Mouse (Mus musculus) kidney, adult 8-10 months (tissue): ENCODE data around the gene Herc1.

Experiments
- DNase-seq, 2 experiments: peaks; one replicate each; pipeline ENCODE4 v3.0.0; 2022

Herc1 gene

DNA sequence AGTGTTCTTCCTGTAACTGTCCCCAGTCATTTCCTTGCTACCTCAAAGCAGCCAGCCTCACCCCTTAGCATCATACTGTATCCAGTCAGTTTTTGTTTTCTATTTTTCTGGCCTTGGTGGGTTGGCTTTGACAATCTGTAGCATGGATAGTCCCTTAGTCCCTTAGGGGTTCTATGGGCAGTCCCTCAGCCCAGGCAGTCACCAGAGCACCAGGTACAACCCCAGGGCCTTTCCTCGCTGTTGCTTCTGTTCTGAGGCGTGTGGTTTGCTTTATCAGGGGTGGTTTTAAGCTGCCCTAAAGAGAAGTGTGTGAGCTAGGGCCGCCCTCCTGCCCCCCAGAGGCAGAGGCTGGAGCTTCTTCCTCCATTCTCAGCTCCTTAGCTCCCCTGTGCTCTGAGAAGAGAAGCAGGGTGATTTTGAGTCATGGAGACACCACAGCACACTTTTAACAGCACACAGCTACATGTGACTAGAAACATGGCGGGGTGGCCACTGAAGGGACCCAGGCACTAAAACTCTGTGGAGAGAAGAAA, 153.7 kb downstream of the Herc1 start:
- no peak for DNase-seq

DNA sequence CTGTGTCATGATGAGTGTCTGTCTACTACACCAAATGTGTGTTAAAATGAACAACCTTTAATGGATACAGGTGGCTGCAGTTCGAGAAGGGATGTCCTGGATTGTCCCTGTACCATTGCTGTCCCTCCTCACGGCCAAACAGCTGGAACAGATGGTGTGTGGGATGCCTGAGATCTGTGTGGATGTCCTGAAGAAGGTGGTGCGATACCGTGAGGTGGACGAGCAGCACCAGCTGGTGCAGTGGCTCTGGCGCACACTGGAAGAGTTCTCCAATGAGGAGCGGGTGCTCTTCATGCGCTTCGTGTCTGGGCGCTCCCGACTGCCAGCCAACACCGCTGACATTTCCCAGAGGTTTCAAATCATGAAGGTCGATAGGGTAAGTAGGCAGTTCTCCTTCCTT, 154.3 kb downstream of the Herc1 start:
- DNase-seq: no peak

DNA sequence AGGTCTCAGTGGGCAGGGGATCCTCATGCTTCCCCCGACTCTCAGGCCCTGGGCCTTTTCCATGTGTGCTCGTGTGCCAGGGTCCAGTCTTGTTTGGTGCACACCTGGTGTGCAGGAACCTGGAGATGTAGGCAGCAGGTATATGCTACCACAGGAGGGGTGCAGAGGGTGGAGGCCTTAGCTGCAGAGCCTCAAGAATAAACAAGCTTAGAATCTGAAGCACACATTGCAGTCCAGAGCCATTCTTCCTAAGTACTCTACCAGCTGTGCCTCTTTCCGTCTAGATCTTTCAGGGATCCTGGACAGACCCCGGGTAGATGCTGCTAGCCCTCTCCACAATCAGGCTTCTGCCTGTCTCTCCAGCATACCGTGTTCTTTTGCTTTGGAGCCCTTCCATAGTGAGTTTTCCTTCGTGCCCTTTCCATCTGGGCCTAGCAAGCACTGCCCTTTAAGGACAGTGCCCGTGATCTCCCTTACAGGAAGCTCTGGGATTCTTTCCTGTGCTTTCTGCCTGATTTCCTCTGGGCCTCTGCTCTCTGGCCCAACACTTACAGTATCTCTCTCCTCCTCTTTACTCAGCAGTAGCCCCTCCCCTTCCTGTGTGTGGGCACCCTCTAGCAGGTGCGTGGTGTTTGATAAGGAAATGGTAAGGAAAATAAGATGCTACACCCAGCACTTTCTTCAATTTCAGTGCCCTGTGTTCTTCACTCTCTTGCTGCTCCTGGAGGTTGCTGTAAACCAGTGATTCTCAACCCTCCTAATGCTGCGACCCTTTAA, 155.1 kb downstream of the Herc1 start:
- no peak for DNase-seq

DNA sequence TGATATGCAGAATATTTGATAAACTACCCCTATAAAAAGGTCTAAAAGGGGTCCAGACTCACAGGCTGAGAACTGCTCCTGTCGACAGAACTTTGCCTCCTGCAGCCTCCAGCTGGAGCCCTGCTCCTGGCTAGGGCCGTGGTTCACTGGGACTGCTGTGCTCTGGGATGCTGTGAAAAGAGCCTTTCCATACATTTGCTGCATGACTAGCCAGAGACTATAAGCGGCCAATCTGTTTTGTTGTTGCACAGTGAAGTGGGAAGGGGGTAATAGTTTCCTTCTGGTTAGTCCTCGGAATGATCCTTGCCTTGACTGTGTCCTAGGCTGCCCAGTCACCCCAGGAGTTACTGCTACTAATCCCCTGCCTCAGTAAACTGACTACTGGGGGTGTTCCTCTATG, 155.8 kb downstream of the Herc1 start:
- no peak for DNase-seq

DNA sequence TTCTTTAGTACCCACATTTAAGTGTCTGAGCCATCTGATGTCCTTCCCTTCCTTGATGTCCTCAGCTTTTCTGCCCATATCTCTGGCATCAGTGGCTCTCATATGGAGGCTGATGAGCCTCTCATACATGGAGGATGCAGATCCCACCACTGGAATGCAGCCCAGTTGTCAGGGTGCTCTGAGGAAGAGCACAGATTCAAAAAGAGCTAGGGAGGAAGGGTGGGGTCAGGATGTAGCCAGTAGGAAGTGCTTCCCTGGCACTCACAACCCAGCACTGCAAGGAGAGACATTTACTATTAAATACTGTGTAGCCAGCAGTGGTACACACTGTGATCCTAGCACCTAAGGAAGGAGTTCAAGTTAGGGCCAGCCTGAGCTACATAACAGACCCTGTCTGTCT, 156.2 kb downstream of the Herc1 start:
- no peak for DNase-seq

DNA sequence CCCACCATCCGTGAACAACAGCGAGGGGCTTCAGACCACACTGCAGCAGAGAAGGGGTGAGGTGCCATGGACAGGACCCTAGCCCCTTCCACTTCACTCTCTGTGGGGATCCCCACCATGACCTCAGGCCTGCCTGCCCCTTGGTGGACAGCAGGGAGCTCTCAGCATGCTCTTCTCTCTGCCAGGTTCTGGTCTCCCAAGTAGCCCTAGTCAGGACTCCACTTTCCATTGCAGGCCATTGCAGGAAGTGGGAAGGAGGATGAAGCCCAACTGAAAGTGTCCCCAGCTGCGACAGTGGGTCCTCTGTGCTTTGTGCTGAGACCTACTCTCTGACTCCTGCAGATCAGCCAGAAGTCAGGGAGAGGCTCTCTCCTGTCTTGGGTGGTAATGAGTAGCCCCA, 157.4 kb downstream of the Herc1 start:
- no peak for DNase-seq

DNA sequence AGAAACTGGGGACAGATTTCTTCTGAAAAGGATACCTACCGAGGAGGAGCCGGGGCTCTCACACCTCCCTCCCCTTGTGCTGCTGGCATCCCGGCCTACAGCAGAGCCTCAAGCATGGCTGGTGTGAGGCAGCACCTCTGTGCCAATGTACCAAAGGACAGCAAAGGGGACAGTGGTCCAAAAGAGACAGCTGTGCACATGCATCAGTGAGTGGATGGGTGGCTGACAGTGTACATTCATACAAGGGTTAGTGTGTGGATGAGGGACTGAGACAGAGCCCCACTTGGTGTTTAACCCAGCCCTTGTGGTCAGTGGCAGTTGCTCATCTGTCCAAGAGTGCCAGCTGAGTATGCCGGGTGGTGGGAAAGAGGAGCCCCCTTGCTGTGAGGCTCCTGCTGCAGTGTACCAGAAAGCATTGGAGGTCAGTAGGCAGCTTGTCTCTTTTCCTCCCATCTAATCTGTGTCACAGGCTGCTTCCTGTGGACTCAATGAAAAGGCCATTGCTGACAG, 158.7 kb downstream of the Herc1 start:
- no peak for DNase-seq

DNA sequence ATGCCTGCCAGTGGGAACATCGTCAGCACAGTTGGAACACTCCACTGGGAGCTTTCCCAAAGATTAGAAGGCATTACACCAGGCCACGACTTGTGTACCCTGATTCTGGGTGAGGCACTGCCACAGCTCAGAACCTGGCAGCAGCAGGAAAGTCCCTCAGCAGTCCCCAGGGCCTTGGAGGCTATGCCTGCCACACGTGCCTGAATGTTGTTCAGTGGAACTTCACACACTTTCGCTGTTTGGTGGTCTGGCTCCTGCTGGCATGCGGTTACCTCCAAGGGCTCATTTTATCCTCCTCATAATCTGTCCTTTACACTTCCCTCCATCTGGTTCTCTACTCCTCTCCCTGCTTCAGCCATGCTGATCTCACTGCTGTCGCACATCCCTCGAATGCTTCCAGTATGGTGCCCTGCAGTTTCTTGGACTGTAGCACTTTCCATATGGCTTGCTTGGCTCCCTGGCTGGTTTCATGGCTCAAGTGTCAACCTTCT, 160.1 kb downstream of the Herc1 start:
- no peak for DNase-seq

DNA sequence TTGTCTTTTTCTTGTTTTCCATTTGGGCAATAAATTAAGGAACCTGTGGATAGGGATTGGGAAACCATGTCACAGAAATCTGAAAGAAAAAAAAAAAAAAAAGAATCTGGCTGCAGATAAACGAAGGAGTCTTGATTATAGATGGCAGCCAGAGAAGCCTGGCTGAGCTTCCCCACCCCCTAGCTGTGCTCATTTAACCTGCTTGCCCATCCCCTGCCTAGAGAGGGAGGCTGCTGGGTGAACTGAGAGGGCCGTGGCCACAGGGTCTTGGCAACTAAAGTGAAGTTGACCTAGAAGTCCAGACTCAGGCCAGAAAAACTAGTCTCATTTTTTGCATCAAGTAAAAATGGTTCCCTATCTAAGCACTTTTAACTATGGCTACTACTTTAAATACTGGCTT, 160.7 kb downstream of the Herc1 start:
- no peak for DNase-seq

DNA sequence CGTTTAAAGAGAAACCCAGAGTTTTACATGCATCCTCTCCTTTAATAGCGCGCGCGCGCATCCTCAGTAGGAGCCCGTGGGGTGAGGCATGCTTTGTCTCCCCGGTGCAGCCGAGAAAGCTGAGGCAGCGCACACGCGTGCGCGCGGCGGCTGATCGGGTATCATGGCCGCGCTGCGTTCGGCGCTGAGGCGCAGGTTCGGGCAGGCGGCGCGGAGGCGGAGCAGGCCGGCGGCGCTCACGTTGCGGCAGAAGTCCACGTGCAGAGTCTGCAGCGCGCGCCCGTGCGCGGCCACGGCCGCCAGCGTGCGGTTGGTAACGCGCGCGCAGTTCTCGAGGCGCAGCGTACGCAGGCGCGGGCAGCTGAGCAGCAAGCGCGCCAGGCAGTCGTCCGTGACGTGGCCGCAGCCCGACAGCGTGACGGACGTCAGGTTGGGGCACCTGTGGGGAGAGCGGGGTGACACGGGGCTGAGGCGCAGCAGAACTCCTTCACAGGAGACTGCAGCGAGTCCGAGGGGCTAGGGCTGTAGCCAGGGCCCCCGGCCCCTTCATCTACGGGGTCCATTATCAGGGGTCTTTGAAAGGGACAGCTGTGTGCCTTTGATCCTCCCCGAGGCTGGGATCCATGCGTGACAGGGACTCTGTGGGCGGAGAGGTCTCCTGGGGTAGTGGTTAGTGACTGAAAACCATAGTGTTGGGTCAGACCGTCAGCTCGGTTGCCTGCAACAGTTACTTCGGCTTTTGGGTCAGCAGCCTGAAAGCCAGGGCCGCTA, 161.5 kb downstream of the Herc1 start:
- peak; percentile 94 for DNase-seq

DNA sequence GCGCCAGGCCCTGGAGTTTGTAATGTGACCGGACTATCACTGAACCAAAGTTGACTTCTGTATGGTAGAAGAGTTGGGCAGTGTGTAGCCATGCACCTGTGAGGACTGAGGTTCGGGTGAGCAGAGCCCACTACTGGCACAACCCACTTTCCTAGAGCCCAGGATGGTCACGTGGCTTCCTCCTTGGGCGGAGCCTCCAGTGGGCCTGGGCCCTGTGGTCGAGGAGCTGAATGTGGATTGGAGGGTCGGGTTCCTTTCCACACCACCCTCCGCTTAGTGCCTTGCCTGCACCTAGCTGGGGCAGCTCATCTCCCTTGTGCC, 162.1 kb downstream of the Herc1 start:
- peak; percentile 88 to 89 for DNase-seq

DNA sequence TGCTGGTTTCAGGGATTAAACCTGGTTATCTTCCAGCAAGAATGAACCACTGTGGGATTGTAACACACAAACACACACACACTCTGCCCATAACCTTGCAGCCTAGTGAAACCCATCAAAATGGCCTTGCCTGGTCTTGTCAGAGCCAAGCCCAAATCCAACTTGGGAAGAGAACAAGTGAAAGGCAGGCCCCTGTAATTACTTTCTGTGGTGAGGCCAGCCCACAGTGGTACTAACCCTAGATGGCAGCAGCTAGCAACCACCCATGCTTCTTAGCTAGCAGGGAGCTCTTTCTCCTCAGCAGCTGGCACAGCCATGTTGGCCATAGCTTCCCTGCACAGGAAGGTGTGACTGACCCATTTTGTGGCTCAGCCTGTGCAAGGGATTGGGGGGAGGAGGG, 162.9 kb downstream of the Herc1 start:
- no peak for DNase-seq

DNA sequence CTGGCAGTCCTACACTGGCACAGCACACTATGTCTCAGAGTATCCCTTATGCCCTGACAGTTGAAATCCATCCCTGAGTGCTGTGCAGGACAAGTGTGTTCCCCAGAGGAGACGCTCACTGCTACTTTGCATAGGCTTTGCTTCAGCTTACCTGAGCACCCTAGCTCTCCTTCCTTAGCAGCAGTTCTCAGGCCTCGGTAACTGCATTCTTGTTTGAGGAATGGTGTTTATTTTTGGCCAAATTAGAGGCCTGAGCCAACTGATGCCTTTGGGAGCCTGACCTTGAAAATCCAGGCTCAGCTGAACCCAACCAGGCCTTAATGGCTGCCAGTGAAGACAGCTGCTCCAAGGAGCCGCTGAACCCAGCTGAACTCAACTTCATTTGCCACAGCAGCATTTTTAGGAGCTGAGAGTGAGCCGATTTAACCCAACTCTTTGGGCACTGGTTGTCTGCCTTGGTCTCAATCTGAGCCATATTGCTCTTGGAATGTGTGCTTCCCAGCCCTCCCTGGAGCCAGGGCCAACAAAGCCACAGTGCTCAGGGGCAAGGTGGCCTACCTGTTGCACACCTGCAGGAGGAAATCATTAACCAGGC, 163.5 kb downstream of the Herc1 start:
- DNase-seq: peak in 1 of 2 experiments; percentile 41

DNA sequence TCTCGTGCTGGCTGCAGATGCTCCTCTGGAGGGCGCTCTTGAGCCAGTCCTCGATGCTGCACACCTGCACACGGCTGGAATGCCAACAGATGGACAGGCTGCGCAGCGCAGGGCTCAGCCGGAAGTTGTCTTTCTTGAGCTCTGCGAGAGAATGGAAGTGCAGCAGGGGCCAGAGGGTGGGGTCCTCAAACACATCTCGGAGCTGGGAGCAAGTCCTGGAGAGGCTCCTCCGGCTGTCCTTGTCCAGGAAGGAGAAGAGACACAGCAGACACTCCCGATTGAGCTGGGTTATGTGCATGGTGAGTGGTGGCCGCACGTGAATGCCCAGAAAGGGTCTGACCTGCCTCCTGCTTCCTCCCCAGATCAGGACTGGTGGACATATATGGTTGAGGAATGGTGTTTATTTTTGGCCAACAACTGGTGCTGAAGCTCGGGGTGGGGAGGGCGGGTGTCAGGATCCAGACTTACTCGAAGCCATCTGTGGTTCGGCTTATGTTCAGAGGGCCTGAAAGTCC, 164.1 kb downstream of the Herc1 start, which contains the start of gene Fbxl22:
Gene Fbxl22, minus strand, starts transcription at position 338 of the 515 bp plus-strand sequence.
- peak; percentile 75 to 79 for DNase-seq

DNA sequence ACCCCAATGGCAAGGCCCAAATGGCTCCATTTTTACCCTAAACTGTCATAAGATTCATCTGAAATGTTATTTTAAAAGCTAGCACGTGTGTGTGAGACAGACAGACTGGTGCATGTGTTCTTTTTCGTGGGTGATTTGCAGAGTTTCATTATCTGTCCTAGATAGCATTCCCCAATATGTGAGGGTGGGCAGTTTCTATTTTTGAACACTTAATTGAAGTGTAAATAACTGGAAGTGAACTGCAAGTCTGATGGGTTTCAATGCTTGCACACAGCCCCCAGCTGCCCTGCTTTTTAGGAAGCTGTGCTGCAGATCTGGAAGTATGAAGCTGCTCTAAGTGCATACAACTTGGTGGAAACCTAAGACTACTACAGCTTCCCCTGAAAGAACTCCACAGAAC, 164.9 kb downstream of the Herc1 start:
- DNase-seq: no peak

DNA sequence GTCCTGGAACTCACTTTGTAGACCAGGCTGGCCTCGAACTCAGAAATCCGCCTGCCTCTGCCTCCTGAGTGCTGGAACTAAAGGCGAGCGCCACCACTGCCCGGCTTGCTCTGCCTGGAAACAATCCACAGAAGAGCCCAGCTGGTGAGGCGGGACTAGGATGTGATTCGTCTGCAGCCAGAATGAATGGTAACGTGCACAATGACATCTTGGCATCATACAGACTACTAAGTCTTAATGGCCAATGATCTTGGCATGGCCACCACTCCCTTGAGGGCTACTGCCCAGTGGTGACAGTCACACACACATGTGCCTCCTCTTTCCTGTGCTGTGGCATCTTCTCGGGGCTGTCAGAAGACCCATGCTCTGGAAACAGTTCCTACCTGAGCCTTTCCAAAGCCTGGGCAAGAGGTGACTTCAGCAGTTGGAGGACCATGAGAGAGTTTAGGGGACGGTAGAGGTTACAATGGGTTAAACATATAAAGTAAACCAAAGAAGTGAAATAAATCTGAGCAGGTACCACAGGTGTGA, 165.5 kb downstream of the Herc1 start:
- DNase-seq: no peak

DNA sequence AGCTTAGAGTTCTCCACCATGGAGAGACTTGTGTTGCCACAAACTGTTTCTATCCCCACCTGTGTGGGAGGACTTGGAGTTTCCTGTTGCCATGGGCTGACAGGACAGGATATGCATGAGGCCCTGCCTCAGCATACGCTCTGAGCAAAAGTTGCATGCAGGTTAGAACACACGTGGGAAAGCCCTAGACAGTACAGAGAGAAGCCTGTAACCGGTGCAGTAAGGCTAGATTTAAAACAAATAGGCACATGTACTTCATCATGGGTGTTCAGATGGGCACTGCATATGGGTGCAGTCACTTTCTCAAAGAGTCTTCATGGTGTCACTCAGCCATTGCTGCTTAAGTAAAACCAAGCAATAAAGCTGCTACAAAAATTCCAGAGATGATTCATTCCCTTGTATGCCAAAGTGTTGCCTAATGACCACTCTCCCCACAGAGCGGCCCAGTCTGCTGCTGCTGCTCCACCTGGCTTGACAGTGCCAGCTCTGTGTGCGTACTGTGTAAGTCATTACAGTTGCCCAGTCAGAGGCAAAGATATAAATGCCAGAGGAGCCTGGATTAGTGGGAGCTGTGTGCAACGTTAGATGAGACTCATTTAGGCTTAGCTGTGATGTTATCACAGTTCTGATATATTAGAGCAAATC, 166.2 kb downstream of the Herc1 start:
- DNase-seq: no peak

DNA sequence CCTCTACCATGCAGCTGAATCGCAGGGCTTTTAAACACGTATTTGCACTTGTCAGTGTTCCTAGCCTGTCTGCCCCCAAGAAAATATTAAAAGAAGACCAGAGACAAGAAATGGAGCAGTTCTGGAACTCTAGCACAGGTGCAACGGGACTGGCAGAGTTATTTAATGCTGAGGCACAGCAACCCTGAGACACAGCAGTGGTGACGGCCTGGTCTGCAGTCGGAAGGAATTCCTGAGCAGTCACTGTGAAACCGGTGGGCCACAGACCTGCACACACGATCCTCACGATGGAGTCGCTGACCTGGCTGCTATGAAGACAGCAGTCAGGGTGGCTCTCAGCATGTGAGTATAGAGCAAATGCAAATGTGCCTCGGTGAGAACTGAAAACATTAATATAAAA, 167.5 kb downstream of the Herc1 start:
- DNase-seq: no peak

DNA sequence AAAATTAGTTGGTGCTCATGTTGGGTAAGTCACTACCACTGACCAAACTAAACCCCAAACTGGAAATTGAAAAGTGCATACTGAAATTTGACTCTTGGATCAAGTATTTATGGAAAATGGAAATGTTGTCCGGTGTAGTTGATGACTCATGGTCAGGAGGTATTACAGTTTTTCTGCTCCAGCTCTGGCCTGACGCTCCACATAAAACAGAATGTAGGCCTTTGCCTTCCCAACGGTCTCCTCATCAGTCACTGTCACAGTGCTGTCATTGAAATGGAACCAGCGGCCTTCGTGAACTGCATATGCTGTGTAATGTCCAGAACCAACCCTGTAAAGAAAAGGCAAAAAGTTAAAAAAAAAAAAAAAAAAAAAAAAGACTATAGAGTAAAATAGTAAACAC, 168.0 kb downstream of the Herc1 start:
- no peak for DNase-seq

DNA sequence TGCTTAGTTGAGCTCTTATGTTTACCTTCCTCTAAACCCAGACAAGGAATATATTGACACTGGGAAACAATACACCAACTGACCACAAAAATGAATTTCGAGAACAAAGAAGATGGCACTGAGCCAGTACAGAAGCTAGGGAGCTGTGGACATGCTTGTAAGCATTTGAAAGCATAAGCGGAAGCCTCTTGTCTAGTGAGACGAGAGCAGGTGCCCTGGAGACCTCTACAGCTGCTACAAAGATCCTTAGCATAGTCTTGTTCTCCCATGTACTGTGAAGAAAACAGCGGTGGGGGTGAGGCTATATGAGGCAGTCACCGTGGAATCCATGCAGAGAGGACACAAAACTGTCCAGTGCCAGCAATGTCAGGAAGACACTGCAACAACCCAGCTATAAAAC, 168.7 kb downstream of the Herc1 start:
- DNase-seq: no peak

DNA sequence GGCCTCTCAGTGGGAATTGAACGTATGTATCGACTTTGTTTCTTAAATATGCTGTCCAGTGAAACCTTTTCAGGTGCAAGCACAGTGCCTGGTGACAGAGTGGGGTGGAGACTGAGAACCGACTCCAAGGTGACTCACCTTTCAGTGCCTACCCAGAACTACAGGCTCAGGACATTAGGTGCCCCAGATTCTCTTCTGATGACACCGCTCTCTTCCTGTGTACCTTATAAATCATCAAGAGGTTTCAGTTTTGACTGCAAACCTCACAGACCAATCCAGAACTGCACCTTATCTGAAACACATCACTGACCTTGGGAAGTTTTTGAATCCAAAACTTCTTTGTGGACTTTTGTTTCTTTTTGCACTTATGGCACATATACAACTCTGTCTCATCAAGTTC, 170.0 kb downstream of the Herc1 start:
- no peak for DNase-seq

DNA sequence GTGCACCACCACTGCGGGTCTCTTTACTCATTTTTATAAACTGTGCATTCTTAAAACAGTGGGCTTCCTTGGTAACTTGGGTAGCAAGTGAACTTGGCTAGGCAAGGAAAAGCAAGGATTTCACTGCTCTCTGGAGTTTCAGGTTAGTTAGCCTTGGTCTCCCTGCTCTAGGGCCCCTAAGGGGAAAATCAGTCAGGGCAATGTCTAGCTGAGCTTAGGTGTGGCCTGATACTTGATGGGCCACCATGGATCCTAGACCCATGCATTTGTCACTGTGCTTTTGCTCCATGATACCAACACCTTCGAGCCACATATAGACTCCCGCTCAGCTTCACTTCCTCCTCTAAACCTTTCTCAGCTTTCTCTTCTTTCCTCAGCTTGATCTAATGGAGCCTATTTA, 171.3 kb downstream of the Herc1 start:
- DNase-seq: no peak
